Mouse (Mus musculus) lung, embryonic 16.5 days (tissue): ENCODE results near the gene Gstt4. TPM values are rescaled to one million over a fixed set of nuclear protein-coding genes. Genes with fewer than 3 reads are reported as not detected.
A peak's percentile ranks its signal among the peaks of the same experiment; 100 is the strongest.

ENCODE experiments used
- ATAC-seq: fragments of 200-750 bp; cut with Nextera tagmentation; 2 replicates; pipeline ENCODE4 v1.8.0; 2017; ENCODE audit warnings: low read depth, mild to moderate bottlenecking, moderate library complexity
- H3K27ac ChIP-seq: fragments of 300-500 bp; sonication (generic); 2 replicates; pipeline ENCODE4 v1.5.1; 2014; ENCODE audit warnings: mild to moderate bottlenecking, control low read depth, low read length
- H3K27me3 ChIP-seq: fragments of 300-500 bp; sonication (generic); 2 replicates; pipeline ENCODE4 v1.6.1; 2014; ENCODE audit warnings: low read depth, low read length, mixed read lengths; ENCODE audit not compliant: control insufficient read depth, insufficient read depth
- H3K36me3 ChIP-seq: fragments of 300-500 bp; sonication (generic); 2 replicates; pipeline ENCODE4 v1.6.1; 2014; ENCODE audit warnings: low read length; ENCODE audit not compliant: control insufficient read depth, insufficient read depth
- H3K4me1 ChIP-seq: fragments of 300-500 bp; sonication (generic); replicated peaks from 2 replicates; pipeline ENCODE4 v1.6.1; 2014; ENCODE audit warnings: low read length, mixed read lengths; ENCODE audit not compliant: control insufficient read depth, insufficient read depth
- H3K4me2 ChIP-seq: fragments of 300-500 bp; sonication (generic); 2 replicates; pipeline ENCODE4 v1.6.1; 2014; ENCODE audit warnings: low read depth, low read length, control low read depth
- H3K4me3 ChIP-seq: fragments of 300-500 bp; sonication (generic); 2 replicates; pipeline ENCODE4 v1.5.1; 2014; ENCODE audit warnings: mild to moderate bottlenecking, low read length, control low read depth
- H3K9ac ChIP-seq: fragments of 300-500 bp; sonication (generic); 2 replicates; pipeline ENCODE4 v1.6.1; 2014; ENCODE audit warnings: low read length, control low read depth
- H3K9me3 ChIP-seq: fragments of 300-500 bp; sonication (generic); 2 replicates; pipeline ENCODE4 v1.6.1; 2016; ENCODE audit warnings: low read length; ENCODE audit not compliant: control insufficient read depth
- WGBS: fragments of 180-500 bp; shearing (Covaris S2); extraction: QIAGEN DNeasy Blood & Tissue Kit; methylation state at CpG from one replicate; pipeline ENCODE4 v1.1.7; 2014; 5-methylcytosine and 5-hydroxymethylcytosine counted together
- polyA plus RNA-seq: library from polyadenylated mRNA; unstranded; fragments of >200 nt; fragmentation: Nextera tagmentation; extraction: Ambion mirVana; gene quantifications from 2 replicates; pipeline ENCODE4 v1.2.1, GENCODE M21; 2015

The Gstt4 gene
- polyA plus RNA-seq, 1 experiment from 2014 or later, result not detected

GRCm38 (mm10) chr10:75830275-75830670 is 7.9 kb upstream of the Gstt4 start:
- H3K4me3 ChIP-seq, result no peak overlapping the region
- H3K36me3 ChIP-seq, result no peaks in the 10 kb centered on the region
- peaks cover 34% of the 10 kb centered on the region for H3K4me1 ChIP-seq
- H3K4me2 ChIP-seq, result no peak overlapping the region
- no peaks in the 10 kb centered on the region for H3K9me3 ChIP-seq
- no peaks in the 10 kb centered on the region for H3K27me3 ChIP-seq
- no peak for ATAC-seq
- no peak overlapping the region for H3K27ac ChIP-seq
- 71% methylated on average over 2 of the region's 2 CpGs for WGBS
- H3K9ac ChIP-seq, result no peak overlapping the region

GRCm38 (mm10) chr10:75829529-75830274 is 7.4 kb upstream of the Gstt4 start:
- H3K4me1 ChIP-seq, result peaks cover 28% of the 10 kb centered on the region
- no peak for ATAC-seq
- H3K27ac ChIP-seq, result no peak overlapping the region
- no peaks in the 10 kb centered on the region for H3K27me3 ChIP-seq
- H3K9me3 ChIP-seq, result no peaks in the 10 kb centered on the region
- no peak overlapping the region for H3K4me3 ChIP-seq
- H3K9ac ChIP-seq, result no peak overlapping the region
- H3K4me2 ChIP-seq, result no peak overlapping the region
- H3K36me3 ChIP-seq, result no peaks in the 10 kb centered on the region
- 63% methylated on average over 2 of the region's 2 CpGs for WGBS

GRCm38 (mm10) chr10:75828500-75828931 is 6.2 kb upstream of the Gstt4 start:
- no peak overlapping the region for H3K4me3 ChIP-seq
- H3K4me1 ChIP-seq, result peaks cover 18% of the 10 kb centered on the region
- no peaks in the 10 kb centered on the region for H3K9me3 ChIP-seq
- no peaks in the 10 kb centered on the region for H3K36me3 ChIP-seq
- H3K9ac ChIP-seq, result no peak overlapping the region
- no peaks in the 10 kb centered on the region for H3K27me3 ChIP-seq
- H3K27ac ChIP-seq, result no peak overlapping the region
- ATAC-seq, result peak; percentile 39
- H3K4me2 ChIP-seq, result no peak overlapping the region

- H3K4me1 ChIP-seq, result peaks cover 13% of the 10 kb centered on the region
- WGBS, result 63% methylated on average over 4 of the region's 4 CpGs
- peak; percentile 59 for ATAC-seq
- H3K4me2 ChIP-seq, result no peak overlapping the region
- no peaks in the 10 kb centered on the region for H3K27me3 ChIP-seq
- no peaks in the 10 kb centered on the region for H3K9me3 ChIP-seq
- H3K9ac ChIP-seq, result no peak overlapping the region
- no peak overlapping the region for H3K27ac ChIP-seq
- no peak overlapping the region for H3K4me3 ChIP-seq
- H3K36me3 ChIP-seq, result no peaks in the 10 kb centered on the region
Observed at GRCm38 (mm10) chr10:75827668-75828360, 5.5 kb upstream of the Gstt4 start.

GRCm38 (mm10) chr10:75824530-75824929 is 2.2 kb upstream of the Gstt4 start:
- Histone ChIP-seq H3K9me3 (no peaks in the 10 kb centered on the region), H3K4me3 (no peak overlapping the region), H3K4me2 (no peak overlapping the region), H3K9ac (no peak overlapping the region), H3K36me3 (no peaks in the 10 kb centered on the region), H3K27ac (no peak overlapping the region), H3K27me3 (no peaks in the 10 kb centered on the region), H3K4me1 (peaks cover 9% of the 10 kb centered on the region)
- no peak for ATAC-seq
- WGBS, result 76% methylated on average over 4 of the region's 4 CpGs

- no peaks in the 10 kb centered on the region for H3K27me3 ChIP-seq
- peaks cover 8% of the 10 kb centered on the region for H3K4me1 ChIP-seq
- WGBS, result 85% methylated on average over 1 of the region's 1 CpGs
- H3K4me3 ChIP-seq, result no peak overlapping the region
- no peak overlapping the region for H3K27ac ChIP-seq
- no peak overlapping the region for H3K4me2 ChIP-seq
- no peaks in the 10 kb centered on the region for H3K9me3 ChIP-seq
- no peak for ATAC-seq
- H3K36me3 ChIP-seq, result no peaks in the 10 kb centered on the region
- H3K9ac ChIP-seq, result no peak overlapping the region
Observed at GRCm38 (mm10) chr10:75823782-75824181, 1.4 kb upstream of the Gstt4 start.

GRCm38 (mm10) chr10:75819882-75820281 is 2.5 kb downstream of the Gstt4 start:
- WGBS, result 85% methylated on average over 5 of the region's 5 CpGs
- Histone ChIP-seq H3K4me3 (no peak overlapping the region), H3K27me3 (no peaks in the 10 kb centered on the region), H3K9me3 (no peaks in the 10 kb centered on the region), H3K36me3 (no peaks in the 10 kb centered on the region), H3K4me2 (no peak overlapping the region), H3K9ac (no peak overlapping the region), H3K27ac (no peak overlapping the region), H3K4me1 (no peaks in the 10 kb centered on the region)
- ATAC-seq, result no peak

GRCm38 (mm10) chr10:75818641-75819040 is 3.7 kb downstream of the Gstt4 start:
- no peaks in the 10 kb centered on the region for H3K27me3 ChIP-seq
- no peak overlapping the region for H3K27ac ChIP-seq
- no peaks in the 10 kb centered on the region for H3K4me1 ChIP-seq
- H3K9me3 ChIP-seq, result no peaks in the 10 kb centered on the region
- no peak overlapping the region for H3K4me3 ChIP-seq
- no peak for ATAC-seq
- H3K4me2 ChIP-seq, result no peak overlapping the region
- H3K9ac ChIP-seq, result no peak overlapping the region
- H3K36me3 ChIP-seq, result no peaks in the 10 kb centered on the region
- 54% methylated on average over 10 of the region's 10 CpGs for WGBS

- 59% methylated on average over 2 of the region's 2 CpGs for WGBS
- no peaks in the 10 kb centered on the region; the same call in 1 of the 2 replicates for H3K27me3 ChIP-seq
- H3K36me3 ChIP-seq, result no peaks in the 10 kb centered on the region
- no peak overlapping the region for H3K9ac ChIP-seq
- no peak overlapping the region for H3K27ac ChIP-seq
- no peak for ATAC-seq
- H3K4me3 ChIP-seq, result no peak overlapping the region
- H3K4me2 ChIP-seq, result no peak overlapping the region
- H3K4me1 ChIP-seq, result no peaks in the 10 kb centered on the region
- no peaks in the 10 kb centered on the region for H3K9me3 ChIP-seq
Observed at GRCm38 (mm10) chr10:75804217-75804616, 18.1 kb downstream of the Gstt4 start.
